Mouse (Mus musculus) thymus, postnatal 0 days (tissue): ENCODE data around the gene Ccdc13. TPM values are rescaled to one million over a fixed set of nuclear protein-coding genes. Genes with fewer than 3 reads are reported as not detected.

Experiments used
- DNase-seq: peaks from one replicate; pipeline ENCODE4 v3.0.0-alpha.2; 2015; ENCODE audit warnings: low spot score
- polyA plus RNA-seq: library from polyadenylated mRNA; unstranded; fragments of >200 nt; fragmentation: Nextera tagmentation; extraction: Ambion mirVana; gene quantifications from 2 replicates; pipeline ENCODE4 v1.2.1, GENCODE M21; 2015

Ccdc13 gene
- polyA plus RNA-seq, 1 experiment from 2014 or later: 0.29 TPM

GRCm38 (mm10) chr9:121807546-121807945 is 31.7 kb downstream of the Ccdc13 start:
- DNase-seq: no peak

- no peak for DNase-seq
Measured at GRCm38 (mm10) chr9:121802747-121803146, 36.5 kb downstream of the Ccdc13 start.

DNA sequence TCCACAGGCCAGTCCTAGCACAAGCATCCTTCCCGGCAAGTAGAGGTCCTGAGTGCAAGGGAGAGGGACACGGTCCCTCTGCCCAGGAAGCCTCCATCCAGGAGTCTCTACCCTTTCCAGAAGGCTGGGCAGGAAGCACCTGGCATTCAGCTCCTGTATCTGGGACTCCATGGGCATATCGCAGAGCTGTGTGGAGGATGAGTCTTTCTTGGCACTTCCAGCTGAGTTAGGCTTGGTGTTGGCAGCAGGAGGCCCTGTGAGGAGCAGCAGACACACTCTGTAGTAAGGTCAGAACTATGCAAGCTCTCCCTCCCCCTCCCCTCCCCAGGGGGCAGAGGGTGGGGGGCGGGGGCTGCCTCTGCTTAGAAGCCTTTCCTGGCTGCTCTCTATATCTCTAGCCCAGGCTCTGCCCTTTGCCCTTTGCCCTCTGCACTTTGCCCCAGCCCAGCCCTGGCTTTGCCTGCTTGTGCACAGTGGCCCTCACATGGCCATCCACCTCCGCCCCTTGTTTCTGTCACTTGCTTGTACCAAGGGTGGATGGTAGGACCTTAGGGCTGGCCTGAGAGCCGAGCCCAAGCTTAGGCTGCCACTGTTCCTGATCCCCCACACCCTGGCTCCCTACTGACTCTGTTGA is 40.3 kb downstream of the Ccdc13 start:
- no peak for DNase-seq

DNA sequence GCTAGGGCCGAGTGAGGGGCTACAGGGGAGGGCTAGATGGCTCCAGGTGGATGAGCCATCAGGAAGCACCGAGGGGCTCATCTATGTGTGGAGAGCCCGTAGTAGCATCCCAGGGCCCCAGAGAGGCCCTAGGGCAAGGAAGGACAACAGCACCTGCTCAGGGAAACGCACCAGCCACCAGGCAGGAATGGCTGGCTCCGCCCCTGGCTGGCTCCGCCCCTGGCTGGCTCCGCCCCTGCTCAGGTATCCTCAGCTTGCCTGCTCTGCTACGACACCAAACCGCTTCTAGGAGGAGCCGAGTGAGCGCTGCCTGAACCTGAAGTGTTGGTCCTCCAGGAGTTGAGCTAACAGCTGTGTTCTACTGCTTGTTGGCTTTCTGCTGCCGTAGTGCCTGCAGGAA is 41.5 kb downstream of the Ccdc13 start:
- no peak for DNase-seq

DNA sequence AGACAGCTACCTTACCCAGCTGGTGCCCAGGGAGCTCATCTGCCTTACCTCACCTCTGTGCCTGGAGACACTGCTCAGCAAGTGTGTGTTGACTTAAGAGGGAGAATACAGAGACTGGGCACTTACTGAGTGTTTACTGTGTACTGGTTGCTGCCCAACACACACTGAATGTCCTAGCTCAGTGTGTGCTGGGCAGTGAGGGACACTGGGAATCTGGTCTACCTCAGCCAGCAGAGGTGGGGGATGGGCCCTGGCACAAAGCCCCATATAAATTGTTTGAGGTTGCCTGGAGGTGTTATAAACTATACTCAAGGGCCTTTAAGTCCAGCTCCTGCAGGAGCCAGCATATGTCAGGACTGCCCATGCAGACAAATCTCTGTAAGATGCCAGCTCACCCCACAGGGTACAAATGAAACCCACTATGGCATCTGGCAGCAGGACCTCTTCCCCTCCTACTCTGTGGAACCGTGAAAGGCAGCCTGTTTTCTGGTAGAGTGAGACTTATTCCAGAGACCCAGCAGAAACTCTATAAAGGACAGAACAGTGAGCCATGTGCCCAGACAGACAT is 44.2 kb downstream of the Ccdc13 start:
- DNase-seq: no peak

- DNase-seq: no peak
Measured at GRCm38 (mm10) chr9:121791757-121792521, 47.3 kb downstream of the Ccdc13 start, which contains the start of gene Hhatl. Gene Hhatl (minus strand): TSS chr9:121792507.

GRCm38 (mm10) chr9:121791206-121791605 is 48.1 kb downstream of the Ccdc13 start:
- peak; percentile 12 for DNase-seq

- no peak for DNase-seq
Measured at GRCm38 (mm10) chr9:121786359-121786758, 52.9 kb downstream of the Ccdc13 start.

DNA sequence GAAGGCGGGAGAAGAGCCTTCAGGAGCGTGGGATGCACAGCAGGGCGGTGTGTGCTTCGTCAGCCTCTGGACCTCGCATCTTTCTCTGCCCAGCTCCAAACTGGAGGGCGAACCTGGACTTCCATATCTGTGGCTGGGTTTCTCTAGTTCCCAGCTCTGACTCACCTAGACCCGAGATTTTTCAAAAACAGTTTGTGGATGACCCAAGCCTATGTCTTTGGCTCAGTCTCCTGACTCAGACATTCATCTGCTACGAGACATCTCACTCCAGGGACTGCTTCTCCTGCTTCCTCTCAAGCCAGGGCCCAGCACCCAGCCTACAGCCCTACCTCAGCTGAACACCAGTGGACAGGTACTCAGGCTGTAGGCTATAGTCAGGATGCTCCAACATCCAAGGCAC is 54.0 kb downstream of the Ccdc13 start:
- no peak for DNase-seq

DNA sequence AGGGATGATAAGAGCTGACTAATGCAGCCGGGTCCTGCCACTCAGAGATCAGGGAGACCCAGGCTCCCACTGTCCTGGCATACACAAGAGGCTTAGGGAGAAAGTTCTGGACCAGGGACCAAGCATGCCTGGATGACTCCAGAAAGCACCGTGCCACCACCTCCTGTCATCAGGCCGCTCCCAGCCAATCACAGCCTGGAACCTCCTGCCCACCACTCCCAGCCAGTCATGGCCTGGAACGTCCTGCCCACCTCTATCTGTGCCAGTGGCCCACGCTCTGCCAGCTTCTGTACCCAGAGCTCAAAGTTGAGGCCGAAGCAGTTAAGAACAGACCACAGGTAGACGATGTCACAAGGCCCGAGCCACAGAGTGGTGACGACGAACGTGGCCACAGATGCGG is 54.5 kb downstream of the Ccdc13 start:
- no peak for DNase-seq

DNA sequence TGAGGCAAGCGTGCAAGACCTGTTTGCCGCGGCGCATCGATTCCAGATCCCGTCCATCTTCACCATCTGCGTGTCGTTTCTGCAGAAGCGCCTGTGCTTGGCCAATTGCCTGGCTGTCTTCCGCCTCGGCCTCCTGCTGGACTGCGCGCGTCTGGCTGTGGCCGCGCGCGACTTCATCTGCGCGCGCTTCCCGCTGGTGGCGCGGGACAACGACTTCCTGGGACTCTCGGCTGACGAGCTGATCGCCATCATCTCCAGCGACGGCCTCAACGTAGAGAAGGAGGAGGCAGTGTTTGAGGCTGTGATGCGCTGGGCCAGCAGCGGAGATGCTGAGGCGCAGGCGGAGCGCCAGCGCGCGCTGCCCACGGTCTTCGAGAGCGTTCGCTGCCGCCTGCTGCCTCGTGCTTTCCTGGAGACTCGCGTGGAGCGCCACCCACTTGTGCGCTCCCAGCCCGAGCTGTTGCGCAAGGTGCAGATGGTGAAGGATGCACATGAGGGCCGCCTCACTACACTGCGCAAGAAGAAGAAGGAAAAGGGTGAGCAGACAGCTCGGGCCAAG is 61.1 kb downstream of the Ccdc13 start:
- DNase-seq: no peak

GRCm38 (mm10) chr9:121777484-121778065 is 61.7 kb downstream of the Ccdc13 start, which contains the start of gene Klhl40:
Gene Klhl40 (plus strand): TSS chr9:121777607.
- no peak for DNase-seq

GRCm38 (mm10) chr9:121776511-121776910 is 62.8 kb downstream of the Ccdc13 start:
- no peak for DNase-seq

GRCm38 (mm10) chr9:121775951-121776350 is 63.3 kb downstream of the Ccdc13 start:
- no peak for DNase-seq

DNA sequence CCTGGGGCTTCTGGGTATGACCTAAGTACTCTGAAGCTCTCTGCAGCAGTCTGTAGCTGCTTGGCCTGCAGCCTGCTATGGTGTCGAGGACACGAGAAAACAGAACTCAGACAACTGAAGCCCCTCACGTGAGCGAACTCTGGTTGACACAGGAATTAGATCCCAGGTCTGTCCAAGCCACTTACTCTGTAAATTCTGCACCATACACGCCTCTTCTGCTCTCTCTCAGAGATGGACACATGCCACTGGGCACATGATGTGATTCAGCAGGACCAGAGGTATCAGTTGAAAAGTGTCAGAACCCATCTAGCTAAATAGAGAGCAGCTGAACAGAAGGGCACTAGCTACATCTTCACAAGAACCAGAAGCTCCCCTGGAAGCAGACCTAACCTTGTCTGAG is 66.8 kb downstream of the Ccdc13 start:
- no peak for DNase-seq

DNA sequence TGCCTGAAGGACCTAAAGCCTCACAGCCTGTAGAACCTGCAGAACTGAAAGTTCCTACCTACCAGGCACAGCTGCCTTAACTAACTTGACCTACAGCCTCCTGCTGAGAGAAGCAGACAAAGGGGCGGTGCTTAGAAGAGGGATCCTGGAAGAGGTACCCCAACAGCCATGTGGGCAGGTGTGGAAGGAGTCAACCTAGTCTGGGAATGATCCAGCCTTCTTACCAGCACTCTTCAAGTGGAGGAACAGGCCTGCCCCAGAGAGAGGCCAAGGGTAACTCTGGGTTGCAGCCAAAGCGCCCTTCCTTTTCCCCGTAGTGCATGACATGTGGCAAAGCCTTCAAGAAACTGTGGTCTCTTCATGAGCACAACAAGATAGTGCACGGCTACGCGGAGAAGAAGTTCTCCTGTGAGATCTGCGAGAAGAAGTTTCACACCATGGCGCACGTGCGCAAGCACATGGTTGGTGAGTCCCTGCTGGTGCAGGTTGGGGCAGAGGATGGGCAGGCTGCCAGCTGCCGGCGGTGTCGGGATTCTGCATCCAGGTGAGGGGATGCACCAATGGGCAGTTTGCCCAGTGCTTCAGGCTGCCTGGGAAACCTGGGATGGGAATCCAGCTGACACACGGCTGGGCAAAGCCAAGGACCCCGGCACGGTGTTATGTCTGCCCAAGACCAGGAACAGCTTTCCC is 74.0 kb downstream of the Ccdc13 start:
- no peak for DNase-seq

DNA sequence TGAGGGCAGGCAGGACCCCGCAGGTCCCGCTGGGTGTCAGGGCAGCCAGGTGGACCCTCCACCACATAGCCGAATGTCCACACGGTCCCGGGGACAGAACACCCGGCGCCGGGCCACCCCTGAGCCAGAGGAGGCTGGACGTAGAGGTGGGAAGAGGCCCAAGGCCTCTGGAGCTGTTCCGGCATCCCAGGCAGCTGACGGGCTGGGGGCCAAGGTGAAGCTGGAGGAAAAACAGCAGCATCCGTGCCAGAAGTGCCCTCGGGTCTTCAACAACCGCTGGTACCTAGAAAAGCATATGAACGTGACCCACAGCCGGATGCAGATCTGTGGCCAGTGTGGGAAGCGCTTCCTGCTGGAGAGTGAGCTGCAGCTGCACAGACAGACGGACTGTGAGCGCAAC is 75.5 kb downstream of the Ccdc13 start:
- DNase-seq: no peak

DNA sequence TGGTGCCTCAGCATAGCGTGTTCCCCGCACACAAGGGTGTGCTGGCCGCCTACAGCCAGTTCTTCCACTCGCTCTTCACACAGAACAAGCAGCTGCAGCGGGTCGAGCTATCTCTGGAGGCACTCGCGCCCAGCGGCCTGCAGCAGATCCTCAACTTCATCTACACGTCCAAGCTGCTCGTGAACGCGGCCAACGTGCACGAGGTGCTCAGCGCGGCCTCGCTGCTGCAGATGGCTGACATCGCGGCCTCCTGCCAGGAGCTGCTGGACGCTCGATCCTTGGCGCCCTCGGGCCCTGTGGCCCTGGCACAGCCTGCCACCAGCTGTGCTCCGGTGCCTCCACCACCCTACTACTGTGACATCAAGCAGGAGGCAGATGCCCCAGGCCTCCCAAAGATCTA is 76.5 kb downstream of the Ccdc13 start:
- DNase-seq: no peak

DNA sequence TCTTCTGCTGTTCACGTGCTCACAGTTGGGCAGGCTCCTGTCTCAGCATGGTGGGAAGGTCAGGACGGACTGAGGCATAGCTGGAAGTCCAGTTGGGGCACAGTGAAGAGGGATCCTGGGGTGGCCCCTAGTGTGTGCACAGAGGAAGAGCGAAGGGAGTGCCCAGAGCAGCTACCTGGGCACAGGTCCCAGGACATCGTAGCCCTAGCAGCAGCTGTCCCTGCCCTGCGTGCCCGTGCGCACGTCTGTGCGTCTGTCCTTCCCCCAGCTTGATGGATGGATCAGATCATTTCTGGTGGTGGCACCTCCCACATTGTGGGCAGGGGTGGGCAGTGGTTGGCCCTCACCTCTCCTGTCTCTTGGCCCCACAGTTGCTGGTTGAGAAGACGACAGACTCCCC is 77.0 kb downstream of the Ccdc13 start:
- no peak for DNase-seq

- no peak for DNase-seq
Measured at GRCm38 (mm10) chr9:121761787-121762186, 77.5 kb downstream of the Ccdc13 start.

DNA sequence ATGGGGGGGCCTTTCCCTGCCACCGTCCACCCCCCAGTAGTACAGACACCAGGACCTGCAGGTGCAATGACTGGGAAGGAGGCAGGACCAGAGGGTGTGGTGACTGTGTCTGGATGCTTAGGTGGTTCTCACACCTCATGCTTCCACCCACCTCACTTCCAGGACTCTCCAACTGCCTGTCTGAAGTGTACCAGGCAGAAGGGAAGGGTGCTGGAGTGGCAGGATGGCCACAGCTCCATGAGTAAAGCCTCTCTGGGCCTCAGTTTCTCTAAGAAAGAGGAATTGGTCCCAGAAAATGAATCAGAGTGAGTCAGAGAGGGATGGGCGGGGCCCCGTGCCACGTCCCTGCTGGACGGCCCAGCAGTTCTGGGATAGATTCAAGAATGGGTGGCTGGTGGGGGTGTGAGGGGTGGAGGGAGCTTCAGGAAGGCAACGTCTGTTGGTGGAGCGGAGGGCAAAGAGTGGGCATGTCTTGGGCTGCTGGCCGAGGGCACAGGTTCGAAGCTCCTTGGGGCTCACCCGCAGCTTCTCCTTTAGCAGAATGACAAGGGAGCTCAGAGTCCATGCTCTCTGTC is 78.1 kb downstream of the Ccdc13 start:
- DNase-seq: no peak
